Mouse (Mus musculus) CH12.LX (cell line): ENCODE measurements around the gene Siglecf. TPM values are rescaled to one million over a fixed set of nuclear protein-coding genes. Genes with fewer than 3 reads are reported as not detected.
A peak's percentile ranks its signal among the peaks of the same experiment; 100 is the strongest.

Experiments
- DNase-seq: peaks from one replicate; pipeline ENCODE4 v3.0.0-alpha.2; 2013; ENCODE audit errors: extremely low read depth
- H3K27ac ChIP-seq: 2 replicates; pipeline ENCODE4 v1.5.1; 2012; ENCODE audit warnings: low read depth, mild to moderate bottlenecking, control low read depth, moderate library complexity; ENCODE audit not compliant: insufficient read depth
- H3K27me3 ChIP-seq: replicated peaks from 2 replicates; pipeline ENCODE3; 2012; ENCODE audit warnings: inconsistent platforms
- H3K36me3 ChIP-seq, 2 experiments: replicated peaks in 1 of 2; 2 replicates each; pipeline versions ENCODE3 to v1.6.1; 2012; ENCODE audit warnings: inconsistent platforms in 1 of 2, low read length in 1 of 2, mild to moderate bottlenecking in 1 of 2, mixed read lengths in 1 of 2, moderate library complexity in 1 of 2; ENCODE audit not compliant: control insufficient read depth in 1 of 2, insufficient read depth in 1 of 2
- H3K4me1 ChIP-seq, 2 experiments: 2 replicates each; pipeline ENCODE4 v1.6.1; 2012; ENCODE audit warnings: inconsistent platforms in 1 of 2, moderate library complexity in 1 of 2; ENCODE audit not compliant: insufficient read depth in 2 of 2, control insufficient read depth in 1 of 2
- H3K4me2 ChIP-seq: 2 replicates; pipeline ENCODE4 v1.6.1; 2012; ENCODE audit warnings: low read depth, mild to moderate bottlenecking, control low read depth; ENCODE audit not compliant: poor library complexity, insufficient read depth, severe bottlenecking
- H3K4me3 ChIP-seq, 3 experiments: fragments of 150-350 bp in 1 of 3; sonication (generic) in 1 of 3; replicated peaks in 1 of 3; 2 replicates each; pipeline versions ENCODE3 to v1.5.1; 2011 to 2012; ENCODE audit warnings: low read depth in 2 of 3, low read length in 2 of 3, mild to moderate bottlenecking in 2 of 3, moderate library complexity in 2 of 3, control low read depth in 1 of 3, improper control_type of control experiment in 1 of 3, inconsistent platforms in 1 of 3, mixed read lengths in 1 of 3; ENCODE audit not compliant: poor library complexity in 1 of 3
- H3K79me2 ChIP-seq: replicated peaks from 2 replicates; pipeline ENCODE4 v1.6.1; 2012; ENCODE audit warnings: mild to moderate bottlenecking, moderate library complexity; ENCODE audit not compliant: control insufficient read depth, poor library complexity, insufficient read depth, severe bottlenecking; ENCODE audit errors: extremely low read depth
- H3K9ac ChIP-seq: 2 replicates; pipeline ENCODE4 v1.6.1; 2012; ENCODE audit warnings: low read depth, mild to moderate bottlenecking, control low read depth, moderate library complexity; ENCODE audit not compliant: insufficient read depth
- H3K9me3 ChIP-seq: replicated peaks from 2 replicates; pipeline ENCODE3; 2012; ENCODE audit warnings: low read length, inconsistent platforms, mixed read lengths
- CHD1 ChIP-seq: IDR thresholded peaks from 2 replicates; pipeline ENCODE4 v1.6.1; 2012; ENCODE audit warnings: low read depth, low read length, improper control_type of control experiment, inconsistent platforms
- CTCF ChIP-seq, 2 experiments: IDR thresholded peaks in 1 of 2; conservative IDR thresholded peaks in 1 of 2; 2 replicates each; pipeline ENCODE4 v1.5.1; 2011 to 2012; ENCODE audit warnings: low read depth in 2 of 2, low read length in 2 of 2, improper control_type of control experiment in 1 of 2, inconsistent platforms in 1 of 2, mild to moderate bottlenecking in 1 of 2, moderate library complexity in 1 of 2
- E2F4 ChIP-seq: IDR thresholded peaks from 2 replicates; pipeline ENCODE4 v1.6.1; 2011; ENCODE audit warnings: low read depth, low read length, improper control_type of control experiment; ENCODE audit not compliant: insufficient replicate concordance
- GABPA ChIP-seq: IDR thresholded peaks from 2 replicates; pipeline ENCODE4 v1.6.1; 2012; ENCODE audit warnings: low read depth, low read length, improper control_type of control experiment, inconsistent platforms; ENCODE audit not compliant: insufficient replicate concordance
- IRF4 ChIP-seq: IDR thresholded peaks from 2 replicates; pipeline ENCODE4 v1.6.1; 2014; ENCODE audit warnings: low read depth, mild to moderate bottlenecking, inconsistent platforms, low read length, improper control_type of control experiment
- KAT2A ChIP-seq: IDR thresholded peaks from 2 replicates; pipeline ENCODE4 v1.6.1; 2012; ENCODE audit warnings: low read length, improper control_type of control experiment, inconsistent platforms; ENCODE audit not compliant: insufficient replicate concordance
- MAX ChIP-seq: IDR thresholded peaks from 2 replicates; pipeline ENCODE4 v1.6.1; 2011; ENCODE audit warnings: low read length, improper control_type of control experiment
- MEF2A ChIP-seq: IDR thresholded peaks from 2 replicates; pipeline ENCODE4 v1.6.1; 2014; ENCODE audit warnings: low read depth, mild to moderate bottlenecking, inconsistent platforms, low read length, improper control_type of control experiment, borderline replicate concordance
- MXI1 ChIP-seq: IDR thresholded peaks from 2 replicates; pipeline ENCODE4 v1.6.1; 2011; ENCODE audit warnings: mild to moderate bottlenecking, low read depth, low read length, improper control_type of control experiment
- POLR2A ChIP-seq: IDR thresholded peaks from 2 replicates; pipeline ENCODE4 v1.6.1; 2011; ENCODE audit warnings: low read depth, mild to moderate bottlenecking, improper control_type of control experiment, low read length
- RAD21 ChIP-seq: IDR thresholded peaks from 2 replicates; pipeline ENCODE4 v1.6.1; 2011; ENCODE audit warnings: low read depth, mild to moderate bottlenecking, low read length, improper control_type of control experiment, moderate library complexity
- SMC3 ChIP-seq: IDR thresholded peaks from 2 replicates; pipeline ENCODE4 v1.6.1; 2011; ENCODE audit warnings: low read depth, low read length, improper control_type of control experiment
- dilution Hi-C: fragments of 300-500 bp; cut with MboI; formaldehyde crosslinking; loops from 2 replicates; pipeline ENCODE4 v1.14.3; 2020; ENCODE audit warnings: low sequenced_read_pairs; ENCODE audit not compliant: extremely low pct_unique_long_range_greater_than_20kb, extremely low pct_ligation_motif_present
- in situ Hi-C: fragments of 300-500 bp; cut with MboI; formaldehyde crosslinking; loops from 3 replicates; pipeline ENCODE4 v1.14.3; 2019; ENCODE audit warnings: low sequenced_read_pairs, low pct_ligation_motif_present, low pct_unique_long_range_greater_than_20kb, mixed read lengths
- polyA plus RNA-seq: library from polyadenylated mRNA; unstranded; fragments of >175 nt; gene quantifications from 2 replicates; pipeline ENCODE4 v1.2.1, GENCODE M21; 2012; ENCODE audit warnings: low read depth; ENCODE audit not compliant: insufficient read length
- total RNA-seq, 2 experiments: library from RNA; depleted of rRNA; stranded (reverse); fragments of 300-350 nt in 1 of 2; fragments of >200 nt in 1 of 2; gene quantifications; 2 replicates each; pipeline ENCODE4 v1.2.3; 2012 to 2014

Gene Siglecf
- total and polyA plus RNA-seq, 3 experiments, result 0.34 to 1.7 (median 0.66) TPM

DNA sequence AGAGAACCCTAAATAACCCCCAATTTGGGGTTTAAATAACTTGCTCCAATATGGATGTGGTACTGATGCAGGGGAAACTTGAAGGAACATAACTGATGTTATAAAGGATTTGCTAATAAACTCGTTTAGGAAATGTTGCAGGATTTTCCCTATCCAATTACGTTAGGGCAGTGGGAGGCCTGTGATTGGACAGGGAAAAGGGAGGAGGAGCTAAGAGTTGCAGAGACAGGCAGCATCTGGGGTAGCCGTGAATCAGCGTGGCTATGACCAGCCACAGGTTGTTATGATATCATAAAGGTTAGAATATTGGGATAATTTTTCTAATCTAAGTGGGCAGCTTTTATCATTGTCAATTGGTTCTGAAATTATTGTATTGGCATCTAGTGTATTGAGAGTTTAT is 23.0 kb upstream of the Siglecf start:
- H3K79me2 ChIP-seq, result no peaks in the 10 kb centered on the region
- in situ Hi-C loops, result no loop called here
- H3K4me3 ChIP-seq, result no peak overlapping the region
- H3K27ac ChIP-seq, result no peak overlapping the region
- H3K4me2 ChIP-seq, result no peak overlapping the region
- H3K27me3 ChIP-seq, result no peaks in the 10 kb centered on the region
- no peaks in the 10 kb centered on the region for H3K36me3 ChIP-seq
- no peak for TF ChIP-seq MEF2A
- TF ChIP-seq IRF4, result no peak
- no peak for TF ChIP-seq E2F4
- no peak for TF ChIP-seq KAT2A
- H3K4me1 ChIP-seq, result peaks cover 0 to 17% of the 10 kb centered on the region in 2 experiments; a peak in 2 of 4 replicates
- no peak overlapping the region for H3K9ac ChIP-seq
- H3K9me3 ChIP-seq, result no peaks in the 10 kb centered on the region
- dilution Hi-C loops, result no loop called here
- DNase-seq, result no peak

DNA sequence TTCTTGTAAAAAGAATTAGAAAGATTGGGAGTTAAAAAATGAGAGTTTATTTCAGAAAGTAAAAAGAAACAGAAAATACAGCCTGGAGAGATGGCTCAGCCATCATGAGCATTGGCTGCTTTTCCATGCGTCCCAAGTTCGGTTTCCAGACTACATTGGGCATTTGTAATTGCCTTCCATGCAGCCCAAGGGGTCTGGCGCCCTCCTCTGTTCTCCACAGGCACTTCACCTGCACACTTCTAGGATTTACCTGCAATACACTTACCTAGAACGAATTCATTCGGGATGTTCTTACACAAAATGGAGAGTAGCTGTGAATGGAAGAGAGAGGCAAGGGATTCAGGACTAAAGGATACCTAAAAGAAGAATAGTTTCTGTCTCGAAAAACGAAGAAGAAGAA is 17.9 kb upstream of the Siglecf start:
- DNase-seq, result no peak

DNA sequence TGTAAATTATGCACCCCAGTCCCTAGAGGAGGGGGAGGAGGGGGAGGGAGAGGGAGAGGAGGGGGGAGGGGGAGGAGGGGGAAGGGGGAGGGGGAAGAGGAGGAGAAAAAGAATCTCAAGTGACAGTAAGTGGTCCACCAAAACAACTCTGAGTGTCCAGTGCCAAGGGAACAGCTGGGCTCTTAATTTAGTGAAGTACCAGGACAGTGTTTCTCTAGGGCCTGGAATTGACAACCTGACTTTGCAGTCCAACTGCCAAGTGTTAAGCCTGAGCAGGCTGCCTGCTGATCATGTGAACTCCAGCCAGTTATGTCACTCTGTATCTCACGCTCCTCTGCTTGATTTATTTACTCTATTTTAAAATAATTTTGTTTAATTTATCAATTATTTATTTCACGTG is 17.2 kb upstream of the Siglecf start:
- dilution Hi-C loops, result no loop called here
- Histone ChIP-seq H3K4me2 (no peak overlapping the region), H3K79me2 (no peaks in the 10 kb centered on the region), H3K4me3 (no peak overlapping the region), H3K9me3 (no peaks in the 10 kb centered on the region), H3K4me1 (no peaks in the 10 kb centered on the region), H3K27ac (no peak overlapping the region), H3K27me3 (no peaks in the 10 kb centered on the region), H3K36me3 (no peaks in the 10 kb centered on the region), H3K9ac (no peak overlapping the region)
- TF ChIP-seq MAX, result no peak
- no peak for DNase-seq
- in situ Hi-C loops, result loop anchor here (10.0 kb wide), 1 partner anchor 49 kb away; no protein-coding TSS in a partner anchor

More for the DNA sequence above, 17.9 kb upstream of the Siglecf start:
- H3K4me1 ChIP-seq, result no peaks in the 10 kb centered on the region
- H3K4me3 ChIP-seq, result no peak overlapping the region
- H3K27ac ChIP-seq, result no peak overlapping the region
- dilution Hi-C loops (no loop called here), in situ Hi-C loops (loop anchor here (10.0 kb wide), 1 partner anchor 48 kb away; no protein-coding TSS in a partner anchor)
- no peaks in the 10 kb centered on the region for H3K79me2 ChIP-seq
- H3K36me3 ChIP-seq, result no peaks in the 10 kb centered on the region
- TF ChIP-seq CHD1 (no peak), RAD21 (peak; percentile 72), POLR2A (no peak), CTCF (conservative IDR thresholded peaks at IDR 0.05 in 1 of 2, IDR thresholded peaks at IDR 0.05 in 1 of 2; ENCODE audit: low read depth in 2 of 2, low read length in 2 of 2) (peak in 1 of 2 experiments; percentile 68; a peak in 3 of 4 replicates), MXI1 (no peak), SMC3 (peak; percentile 50), GABPA (no peak), MEF2A (no peak)
- H3K4me2 ChIP-seq, result no peak overlapping the region
- H3K27me3 ChIP-seq, result no peaks in the 10 kb centered on the region
- H3K9me3 ChIP-seq, result no peaks in the 10 kb centered on the region
- no peak overlapping the region for H3K9ac ChIP-seq
